Mouse (Mus musculus) embryonic facial prominence, embryonic 11.5 days (tissue): Measurements from ENCODE around the gene Saysd1. TPM values are rescaled to one million over a fixed set of nuclear protein-coding genes. Genes with fewer than 3 reads are reported as not detected.

Experiments
- ATAC-seq: fragments of 200-750 bp; cut with Nextera tagmentation; replicated peaks from 2 replicates; pipeline ENCODE4 v1.8.0; 2017; ENCODE audit warnings: low read depth; ENCODE audit not compliant: insufficient number of reproducible peaks, low FRiP score, low TSS enrichment
- DNase-seq: peaks from one replicate; pipeline ENCODE4 v3.0.0-alpha.2; 2015; ENCODE audit warnings: low spot score
- H3K27ac ChIP-seq: fragments of 300-500 bp; sonication (generic); replicated peaks from 2 replicates; pipeline ENCODE4 v1.5.1; 2014; ENCODE audit warnings: mild to moderate bottlenecking, low read depth, low read length, control low read depth
- H3K27me3 ChIP-seq: fragments of 300-500 bp; sonication (generic); 2 replicates; pipeline ENCODE4 v1.6.1; 2014; ENCODE audit warnings: mild to moderate bottlenecking, low read length, moderate library complexity, mixed read lengths; ENCODE audit not compliant: control insufficient read depth, insufficient read depth
- H3K36me3 ChIP-seq: fragments of 300-500 bp; sonication (generic); replicated peaks from 2 replicates; pipeline ENCODE4 v1.6.1; 2014; ENCODE audit warnings: low read depth, mild to moderate bottlenecking, low read length, moderate library complexity, mixed read lengths; ENCODE audit not compliant: control insufficient read depth, insufficient read depth
- H3K4me1 ChIP-seq: fragments of 300-500 bp; sonication (generic); 2 replicates; pipeline ENCODE4 v1.6.1; 2014; ENCODE audit warnings: low read length, mixed read lengths; ENCODE audit not compliant: control insufficient read depth, insufficient read depth
- H3K4me2 ChIP-seq: fragments of 300-500 bp; sonication (generic); 2 replicates; pipeline ENCODE4 v1.6.1; 2014; ENCODE audit warnings: low read depth, mild to moderate bottlenecking, control low read depth, low read length, moderate library complexity
- H3K4me3 ChIP-seq: fragments of 300-500 bp; sonication (generic); 2 replicates; pipeline ENCODE4 v1.5.1; 2014; ENCODE audit warnings: low read depth, low read length, control low read depth
- H3K9ac ChIP-seq: fragments of 300-500 bp; sonication (generic); replicated peaks from 2 replicates; pipeline ENCODE4 v1.6.1; 2014; ENCODE audit warnings: mild to moderate bottlenecking, control low read depth, low read length
- H3K9me3 ChIP-seq: fragments of 300-500 bp; sonication (generic); replicated peaks from 2 replicates; pipeline ENCODE4 v1.6.1; 2016; ENCODE audit warnings: mild to moderate bottlenecking, low read length, inconsistent platforms, mixed read lengths; ENCODE audit not compliant: control insufficient read depth
- WGBS: fragments of 180-500 bp; shearing (Covaris S2); extraction: QIAGEN DNeasy Blood & Tissue Kit; methylation state at CpG from one replicate; pipeline ENCODE4 v1.1.7; 2014; 5-methylcytosine and 5-hydroxymethylcytosine counted together
- polyA plus RNA-seq: library from polyadenylated mRNA; unstranded; fragments of >200 nt; fragmentation: Nextera tagmentation; extraction: Ambion mirVana; gene quantifications from 2 replicates; pipeline ENCODE4 v1.2.1, GENCODE M21; 2014

Gene Saysd1
- polyA plus RNA-seq, 1 experiment from 2014 or later = 10.1 TPM

GRCm38 (mm10) chr14:20172509-20172908 lies 34.2 kb upstream of the Saysd1 start:
- H3K27me3 ChIP-seq = no peaks in the 10 kb centered on the region

GRCm38 (mm10) chr14:20171840-20172239 lies 33.5 kb upstream of the Saysd1 start:
- H3K4me3 ChIP-seq = no peak overlapping the region
- no peak overlapping the region for H3K27ac ChIP-seq
- no peaks in the 10 kb centered on the region for H3K4me1 ChIP-seq
- no peaks in the 10 kb centered on the region for H3K27me3 ChIP-seq
- H3K36me3 ChIP-seq = no peaks in the 10 kb centered on the region
- H3K9ac ChIP-seq = no peak overlapping the region
- H3K9me3 ChIP-seq = no peaks in the 10 kb centered on the region
- WGBS = 83% methylated on average over 3 of the region's 3 CpGs
- H3K4me2 ChIP-seq = no peak overlapping the region
- ATAC-seq (no peak), DNase-seq (no peak)

More at GRCm38 (mm10) chr14:20172509-20172908, 34.2 kb upstream of the Saysd1 start:
- Histone ChIP-seq H3K9ac (no peak overlapping the region), H3K4me1 (0 out of 2 replicates have a peak, but pooled peaks cover 3% of the 10 kb centered on the region), H3K4me2 (no peak overlapping the region), H3K36me3 (no peaks in the 10 kb centered on the region), H3K9me3 (no peaks in the 10 kb centered on the region), H3K4me3 (no peak overlapping the region), H3K27ac (no peak overlapping the region)
- 54% methylated on average over 5 of the region's 5 CpGs for WGBS
- DNase-seq = no peak
- ATAC-seq = no peak

GRCm38 (mm10) chr14:20169251-20169650 lies 30.9 kb upstream of the Saysd1 start:
- no peak overlapping the region for H3K4me2 ChIP-seq
- DNase-seq = no peak
- no peak overlapping the region for H3K9ac ChIP-seq
- no peaks in the 10 kb centered on the region for H3K27me3 ChIP-seq
- WGBS = 88% methylated on average over 4 of the region's 4 CpGs
- no peaks in the 10 kb centered on the region for H3K9me3 ChIP-seq
- H3K27ac ChIP-seq = no peak overlapping the region
- no peak overlapping the region for H3K4me3 ChIP-seq
- H3K4me1 ChIP-seq = no peaks in the 10 kb centered on the region
- H3K36me3 ChIP-seq = no peaks in the 10 kb centered on the region
- ATAC-seq = no peak

GRCm38 (mm10) chr14:20168478-20168877 lies 30.1 kb upstream of the Saysd1 start:
- Histone ChIP-seq H3K4me3 (no peak overlapping the region), H3K36me3 (no peaks in the 10 kb centered on the region), H3K9ac (no peak overlapping the region), H3K4me2 (no peak overlapping the region), H3K27ac (no peak overlapping the region), H3K4me1 (no peaks in the 10 kb centered on the region), H3K27me3 (no peaks in the 10 kb centered on the region), H3K9me3 (no peaks in the 10 kb centered on the region)
- no peak for DNase-seq
- no peak for ATAC-seq
- WGBS = 93% methylated on average over 1 of the region's 1 CpGs

GRCm38 (mm10) chr14:20168054-20168453 lies 29.7 kb upstream of the Saysd1 start:
- H3K4me1 ChIP-seq = peaks cover 3% of the 10 kb centered on the region; the same call in 1 of the 2 replicates
- ATAC-seq = no peak
- 87% methylated on average over 2 of the region's 2 CpGs for WGBS

GRCm38 (mm10) chr14:20165413-20165812 lies 27.1 kb upstream of the Saysd1 start:
- Histone ChIP-seq H3K27ac (no peak overlapping the region), H3K9me3 (no peaks in the 10 kb centered on the region), H3K4me1 (peaks cover 4% of the 10 kb centered on the region; the same call in 1 of the 2 replicates), H3K9ac (no peak overlapping the region), H3K4me3 (no peak overlapping the region), H3K27me3 (no peaks in the 10 kb centered on the region), H3K36me3 (no peaks in the 10 kb centered on the region), H3K4me2 (no peak overlapping the region)
- DNase-seq (no peak), ATAC-seq (no peak)
- 80% methylated on average over 1 of the region's 1 CpGs for WGBS

More at GRCm38 (mm10) chr14:20168054-20168453, 29.7 kb upstream of the Saysd1 start:
- no peaks in the 10 kb centered on the region for H3K36me3 ChIP-seq
- no peak overlapping the region for H3K9ac ChIP-seq
- no peaks in the 10 kb centered on the region for H3K27me3 ChIP-seq
- no peak for DNase-seq
- H3K27ac ChIP-seq = no peak overlapping the region
- H3K4me2 ChIP-seq = no peak overlapping the region
- no peak overlapping the region for H3K4me3 ChIP-seq
- no peaks in the 10 kb centered on the region for H3K9me3 ChIP-seq

- DNase-seq (no peak), ATAC-seq (no peak)
- H3K4me1 ChIP-seq = peaks cover 4% of the 10 kb centered on the region; the same call in 1 of the 2 replicates
- H3K27me3 ChIP-seq = no peaks in the 10 kb centered on the region
- 90% methylated on average over 7 of the region's 7 CpGs for WGBS
- no peak overlapping the region for H3K27ac ChIP-seq
- no peak overlapping the region for H3K4me2 ChIP-seq
- no peaks in the 10 kb centered on the region for H3K36me3 ChIP-seq
- no peak overlapping the region for H3K9ac ChIP-seq
- H3K4me3 ChIP-seq = no peak overlapping the region
- no peaks in the 10 kb centered on the region for H3K9me3 ChIP-seq
Observed at GRCm38 (mm10) chr14:20164438-20164837, 26.1 kb upstream of the Saysd1 start.

- 76% methylated on average over 6 of the region's 6 CpGs for WGBS
- no peak for DNase-seq
- no peak overlapping the region for H3K9ac ChIP-seq
Observed at GRCm38 (mm10) chr14:20162686-20163085, 24.4 kb upstream of the Saysd1 start.

More at GRCm38 (mm10) chr14:20162686-20163085, 24.4 kb upstream of the Saysd1 start:
- Histone ChIP-seq H3K4me1 (peaks cover 4% of the 10 kb centered on the region; the same call in 1 of the 2 replicates), H3K27ac (no peak overlapping the region), H3K4me3 (no peak overlapping the region), H3K4me2 (no peak overlapping the region), H3K27me3 (no peaks in the 10 kb centered on the region), H3K36me3 (no peaks in the 10 kb centered on the region), H3K9me3 (no peaks in the 10 kb centered on the region)
- ATAC-seq = no peak
